Mouse (Mus musculus): ENCODE measurements around the gene Robo1.

Robo1 gene

DNA sequence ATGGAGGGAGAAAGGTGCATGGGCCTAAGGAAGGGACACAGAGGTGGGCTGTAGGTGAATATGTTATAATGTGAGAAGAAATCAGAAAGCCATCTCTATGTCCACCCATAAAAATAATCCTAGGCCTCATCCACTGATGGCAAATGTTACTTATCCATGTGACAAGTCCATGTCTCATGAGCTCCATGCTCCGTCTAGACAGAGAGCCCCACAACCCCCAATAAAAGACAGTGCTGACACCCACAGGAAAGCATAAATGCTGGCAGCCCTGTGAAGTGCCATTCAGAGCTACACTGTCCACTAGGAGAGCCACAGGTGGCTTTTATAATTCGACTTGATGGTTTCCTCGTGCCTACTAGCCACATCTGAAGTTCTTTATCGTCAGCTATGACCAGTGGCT lies 694.6 kb downstream of the Robo1 start:
- DNase-seq (ENCODE audit: low spot score) = no peak

DNA sequence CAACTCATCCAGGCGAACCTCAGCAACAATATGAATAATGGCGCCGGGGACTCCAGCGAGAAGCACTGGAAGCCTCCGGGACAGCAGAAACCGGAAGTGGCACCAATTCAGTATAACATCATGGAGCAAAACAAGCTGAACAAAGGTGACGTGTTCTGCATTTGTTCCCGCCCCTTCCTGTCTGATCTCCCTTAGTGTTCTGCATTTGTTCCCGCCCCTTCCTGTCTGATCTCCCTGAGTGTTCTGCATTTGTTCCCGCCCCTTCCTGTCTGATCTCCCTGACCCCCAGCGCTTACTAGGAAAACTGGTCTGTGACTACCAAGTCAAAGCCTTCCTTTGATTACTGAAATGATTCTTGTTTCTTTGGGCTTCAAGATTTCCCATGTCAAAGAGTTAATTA lies 696.5 kb downstream of the Robo1 start:
- no peak for DNase-seq (ENCODE audit: low spot score)

DNA sequence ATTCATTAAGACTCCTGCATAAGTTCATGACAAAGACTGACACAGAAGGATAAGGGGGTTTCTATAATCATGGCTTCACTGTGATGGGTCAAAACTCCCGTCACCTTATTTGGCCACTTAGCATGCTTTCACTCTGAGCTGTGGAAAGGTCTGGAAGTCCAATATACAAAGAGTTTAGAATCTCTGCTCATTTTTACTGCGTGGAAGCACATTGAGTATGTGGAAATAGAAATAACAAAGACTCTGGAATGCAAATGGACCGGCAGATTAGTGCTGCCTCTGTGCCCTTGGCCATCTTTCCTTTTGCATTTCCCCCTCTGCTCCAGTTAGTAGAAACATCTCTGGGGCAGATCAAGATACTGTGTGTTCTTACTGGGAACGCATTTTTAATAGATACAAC lies 697.7 kb downstream of the Robo1 start:
- no peak for DNase-seq (ENCODE audit: low spot score)

- DNase-seq (ENCODE audit: low spot score) = no peak
These were observed 699.3 kb downstream of the Robo1 start for GRCm38 (mm10) chr16:73007434-73007833.

GRCm38 (mm10) chr16:73011313-73011712 lies 703.2 kb downstream of the Robo1 start:
- DNase-seq (ENCODE audit: low spot score) = no peak

- DNase-seq (ENCODE audit: low spot score) = no peak
These were observed 704.8 kb downstream of the Robo1 start for GRCm38 (mm10) chr16:73012926-73013325.

- no peak for DNase-seq (ENCODE audit: low spot score)
These were observed 706.4 kb downstream of the Robo1 start for GRCm38 (mm10) chr16:73014544-73014943.

DNA sequence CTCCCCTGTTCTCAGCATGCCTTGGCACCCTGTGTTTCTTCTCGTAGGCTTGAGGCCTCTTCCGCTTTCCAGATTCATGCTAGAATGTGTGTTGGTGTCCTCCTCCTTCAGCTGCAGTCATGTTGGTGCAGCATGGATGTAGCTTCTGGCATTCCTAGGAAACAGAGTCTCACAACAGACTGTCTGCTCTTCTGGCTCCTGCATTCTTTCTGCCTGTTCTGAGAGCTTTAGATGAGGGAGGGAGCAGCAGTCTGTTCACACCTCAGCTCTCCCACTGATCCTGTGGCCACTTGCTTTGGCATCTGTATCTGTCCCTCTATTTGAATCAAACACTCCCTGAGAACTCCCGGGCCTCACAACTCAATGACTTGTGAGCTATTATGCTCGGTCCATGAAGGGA lies 707.9 kb downstream of the Robo1 start:
- DNase-seq (ENCODE audit: low spot score) = no peak

GRCm38 (mm10) chr16:73016801-73017200 lies 708.7 kb downstream of the Robo1 start:
- DNase-seq (ENCODE audit: low spot score) = no peak

- no peak for DNase-seq (ENCODE audit: low spot score)
These were observed 716.2 kb downstream of the Robo1 start for GRCm38 (mm10) chr16:73024326-73024725.

GRCm38 (mm10) chr16:73027692-73028091 lies 719.6 kb downstream of the Robo1 start:
- no peak for DNase-seq (ENCODE audit: low spot score)

DNA sequence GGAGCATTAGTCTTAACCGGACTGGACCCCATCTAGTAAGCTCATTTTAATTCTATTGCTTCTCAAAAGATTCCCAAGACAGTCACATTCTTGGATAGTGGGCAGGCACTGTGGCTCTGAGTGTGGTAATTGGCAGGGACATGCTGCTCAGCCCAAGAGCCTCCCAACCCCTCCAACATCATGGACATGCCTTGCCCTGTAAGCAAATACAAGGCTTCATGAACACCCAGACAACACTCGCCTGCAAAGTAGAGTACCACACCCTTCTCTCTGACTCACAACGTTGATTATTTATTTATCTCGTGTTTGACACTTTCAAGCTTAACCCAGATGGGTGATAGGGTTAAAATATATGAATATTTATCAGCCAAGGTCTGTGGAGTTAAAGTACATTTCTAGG lies 722.9 kb downstream of the Robo1 start:
- no peak for DNase-seq (ENCODE audit: low spot score)

DNA sequence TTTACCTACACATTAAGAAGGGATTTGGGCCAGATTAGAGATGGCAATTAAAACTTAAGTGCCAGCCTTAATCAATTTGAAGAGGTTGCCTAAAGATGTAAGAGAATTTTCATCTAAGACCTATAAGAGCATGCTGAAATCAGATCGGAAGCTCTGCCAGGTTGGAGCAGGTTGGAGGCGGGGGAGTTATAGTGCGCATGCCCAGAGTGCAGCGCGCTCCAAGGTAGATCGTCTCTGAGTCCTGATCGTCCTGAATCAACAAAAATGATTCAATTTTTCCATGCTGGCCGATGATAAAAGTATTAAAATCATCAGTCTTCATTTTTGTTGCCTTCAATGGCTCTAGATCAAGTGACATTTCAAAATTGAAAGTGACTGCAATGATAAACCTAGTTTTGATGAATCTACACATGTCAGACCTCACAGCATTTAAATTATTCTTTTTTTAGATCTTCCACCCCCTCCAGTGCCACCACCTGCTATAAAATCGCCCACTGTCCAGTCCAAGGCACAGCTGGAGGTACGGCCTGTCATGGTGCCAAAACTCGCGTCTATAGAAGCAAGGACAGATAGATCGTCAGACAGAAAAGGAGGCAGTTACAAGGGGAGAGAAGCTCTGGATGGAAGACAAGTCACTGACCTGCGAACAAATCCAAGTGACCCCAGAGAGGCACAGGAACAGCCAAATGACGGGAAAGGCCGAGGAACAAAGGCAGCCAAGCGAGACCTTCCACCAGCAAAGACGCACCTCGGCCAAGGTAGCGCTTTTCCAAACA lies 727.3 kb downstream of the Robo1 start:
- DNase-seq (ENCODE audit: low spot score) = no peak

DNA sequence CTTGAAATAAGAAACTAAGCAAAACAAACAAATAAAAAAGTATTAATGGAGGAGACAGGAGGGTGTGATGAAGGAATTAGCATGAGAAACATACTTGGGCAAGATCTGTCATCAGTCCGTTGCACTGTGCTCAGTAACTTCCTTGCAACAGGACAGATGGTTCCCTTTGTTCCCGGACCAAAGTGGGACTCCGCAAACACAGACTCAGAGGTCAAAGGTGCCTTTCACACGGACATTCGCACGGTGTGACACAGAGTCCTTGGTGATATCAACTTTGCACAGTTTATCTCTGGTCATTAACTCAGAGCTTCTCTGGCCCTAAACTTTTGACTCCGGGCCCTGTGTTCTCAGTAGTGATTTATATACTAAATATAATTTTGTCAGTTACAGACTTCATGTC lies 730.4 kb downstream of the Robo1 start:
- DNase-seq (ENCODE audit: low spot score) = no peak

DNA sequence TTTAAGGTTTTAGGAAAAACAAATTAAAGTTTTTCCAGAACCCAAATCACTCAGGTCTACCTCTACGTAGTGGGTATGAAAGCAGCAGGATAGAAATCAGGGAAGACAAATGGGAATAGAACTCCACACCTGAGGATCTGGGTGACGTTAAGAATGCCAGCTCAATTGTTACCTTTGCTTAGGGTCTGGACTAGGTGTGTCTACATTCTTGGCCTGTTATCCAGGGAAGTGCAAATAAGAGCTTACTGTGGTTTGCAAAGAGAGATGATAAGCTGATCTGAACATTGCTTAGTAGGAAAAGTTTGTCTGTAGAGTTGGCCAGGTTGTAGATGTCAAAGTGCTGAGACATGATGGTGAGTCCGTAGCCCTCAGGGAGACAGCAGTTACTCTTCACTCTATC lies 754.4 kb downstream of the Robo1 start:
- no peak for DNase-seq (ENCODE audit: low spot score)

- no peak for DNase-seq (ENCODE audit: low spot score)
These were observed 759.7 kb downstream of the Robo1 start for GRCm38 (mm10) chr16:73067782-73068181.

DNA sequence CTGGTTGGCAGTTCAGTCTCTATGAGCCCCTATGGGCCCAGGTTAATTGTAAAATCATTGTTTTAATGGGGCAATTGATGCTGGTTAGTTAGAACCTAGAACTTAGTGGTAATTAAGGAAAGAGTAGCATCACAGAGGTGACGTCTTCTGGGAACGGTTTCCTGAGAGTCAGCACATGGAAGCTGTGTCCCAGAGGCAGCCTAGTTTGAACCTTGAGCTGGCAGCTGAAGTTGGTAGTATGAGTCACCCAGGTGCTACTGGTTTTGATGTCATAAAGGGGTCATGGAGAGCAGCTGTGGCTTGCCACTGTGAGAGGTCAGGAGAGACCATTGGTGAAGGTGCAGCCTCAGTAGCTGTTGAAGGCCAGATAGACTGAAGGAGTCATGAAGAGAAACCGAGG lies 763.9 kb downstream of the Robo1 start:
- no peak for DNase-seq (ENCODE audit: low spot score)

- DNase-seq (ENCODE audit: low spot score) = no peak
These were observed 764.8 kb downstream of the Robo1 start for GRCm38 (mm10) chr16:73072883-73073282.

GRCm38 (mm10) chr16:73082420-73082819 lies 774.3 kb downstream of the Robo1 start:
- DNase-seq (ENCODE audit: low spot score) = no peak

GRCm38 (mm10) chr16:73083077-73083476 lies 775.0 kb downstream of the Robo1 start:
- no peak for DNase-seq (ENCODE audit: low spot score)

Data from spleen, adult 12 weeks (tissue).